Mouse (Mus musculus) spleen, adult 2 months (tissue): ENCODE measurements around the gene Ube2v1.

ENCODE experiments used
- CTCF ChIP-seq: fragments of 200-500 bp; IDR thresholded peaks from 2 replicates; pipeline ENCODE4 v1.5.1; 2011; ENCODE audit warnings: mild to moderate bottlenecking, inconsistent platforms; ENCODE audit not compliant: insufficient read depth, insufficient read length, insufficient replicate concordance; ENCODE audit errors: extremely low read depth
- POLR2A ChIP-seq: fragments of 200-500 bp; IDR thresholded peaks from 2 replicates; pipeline ENCODE4 v1.6.1; 2011; ENCODE audit warnings: low read depth, low read length, inconsistent platforms

- TF ChIP-seq CTCF (no peak), POLR2A (no peak)
Observed at GRCm38 (mm10) chr2:167621255-167622087, 10.4 kb downstream of the Ube2v1 start.
